Mouse (Mus musculus): ENCODE data around the gene Aldh1l1.
A peak's percentile ranks its signal among the peaks of the same experiment; 100 is the strongest.
"Not testable (repeated sequence)": the region's sequence is repeated elsewhere in the genome, so short reads cannot be mapped to it uniquely, and the experiment has no call there.

Gene Aldh1l1

GRCm38 (mm10) chr6:90618821-90619636, 132.8 kb downstream of the Aldh1l1 start:
- peak; percentile 74 for DNase-seq (ENCODE audit: extremely low read depth, low read depth)

GRCm38 (mm10) chr6:90619936-90620335, 133.7 kb downstream of the Aldh1l1 start:
- no peak for DNase-seq (ENCODE audit: extremely low read depth, low read depth)

GRCm38 (mm10) chr6:90620791-90621583, 134.8 kb downstream of the Aldh1l1 start:
- DNase-seq (ENCODE audit: extremely low read depth, low read depth), result no peak

- DNase-seq (ENCODE audit: extremely low read depth, low read depth), result no peak
Measured at GRCm38 (mm10) chr6:90621584-90621890, 135.3 kb downstream of the Aldh1l1 start.

- DNase-seq (ENCODE audit: extremely low read depth, low read depth), result peak; percentile 77
Measured at GRCm38 (mm10) chr6:90622758-90623455, 136.7 kb downstream of the Aldh1l1 start.

GRCm38 (mm10) chr6:90623456-90623836, 137.2 kb downstream of the Aldh1l1 start:
- DNase-seq (ENCODE audit: extremely low read depth, low read depth), result no peak

GRCm38 (mm10) chr6:90624184-90624583, 138.0 kb downstream of the Aldh1l1 start:
- no peak for DNase-seq (ENCODE audit: extremely low read depth, low read depth)

- DNase-seq (ENCODE audit: extremely low read depth, low read depth), result no peak
Measured at GRCm38 (mm10) chr6:90624733-90625132, 138.5 kb downstream of the Aldh1l1 start.

GRCm38 (mm10) chr6:90625207-90625994, 139.2 kb downstream of the Aldh1l1 start:
- DNase-seq (ENCODE audit: extremely low read depth, low read depth), result no peak

GRCm38 (mm10) chr6:90627556-90627955, 141.3 kb downstream of the Aldh1l1 start:
- DNase-seq (ENCODE audit: extremely low read depth, low read depth), result no peak

- no peak for DNase-seq (ENCODE audit: extremely low read depth, low read depth)
Measured at GRCm38 (mm10) chr6:90629506-90629905, 143.3 kb downstream of the Aldh1l1 start.

- no peak for DNase-seq (ENCODE audit: extremely low read depth, low read depth)
Measured at GRCm38 (mm10) chr6:90630427-90630826, 144.2 kb downstream of the Aldh1l1 start.

- DNase-seq (ENCODE audit: extremely low read depth, low read depth), result not testable (repeated sequence)
Measured at GRCm38 (mm10) chr6:90632526-90632925, 146.3 kb downstream of the Aldh1l1 start.

- no peak for DNase-seq (ENCODE audit: extremely low read depth, low read depth)
Measured at GRCm38 (mm10) chr6:90635081-90635480, 148.9 kb downstream of the Aldh1l1 start.

- DNase-seq (ENCODE audit: extremely low read depth, low read depth), result no peak
Measured at GRCm38 (mm10) chr6:90635611-90636010, 149.4 kb downstream of the Aldh1l1 start.

GRCm38 (mm10) chr6:90643057-90643456, 156.8 kb downstream of the Aldh1l1 start:
- DNase-seq (ENCODE audit: extremely low read depth, low read depth), result no peak

- no peak for DNase-seq (ENCODE audit: extremely low read depth, low read depth)
Measured at GRCm38 (mm10) chr6:90644965-90645364, 158.7 kb downstream of the Aldh1l1 start.

GRCm38 (mm10) chr6:90648391-90648790, 162.2 kb downstream of the Aldh1l1 start:
- DNase-seq (ENCODE audit: extremely low read depth, low read depth), result no peak

- no peak for DNase-seq (ENCODE audit: extremely low read depth, low read depth)
Measured at GRCm38 (mm10) chr6:90649279-90649678, 163.1 kb downstream of the Aldh1l1 start.

Measured in MEL-GATA-1-ER (cell line).